Mouse (Mus musculus) kidney, adult 18-20 months (tissue): ENCODE data around the gene Hc.

Source experiments
- DNase-seq: peaks from one replicate; pipeline ENCODE4 v3.0.0; 2021

Gene Hc

DNA sequence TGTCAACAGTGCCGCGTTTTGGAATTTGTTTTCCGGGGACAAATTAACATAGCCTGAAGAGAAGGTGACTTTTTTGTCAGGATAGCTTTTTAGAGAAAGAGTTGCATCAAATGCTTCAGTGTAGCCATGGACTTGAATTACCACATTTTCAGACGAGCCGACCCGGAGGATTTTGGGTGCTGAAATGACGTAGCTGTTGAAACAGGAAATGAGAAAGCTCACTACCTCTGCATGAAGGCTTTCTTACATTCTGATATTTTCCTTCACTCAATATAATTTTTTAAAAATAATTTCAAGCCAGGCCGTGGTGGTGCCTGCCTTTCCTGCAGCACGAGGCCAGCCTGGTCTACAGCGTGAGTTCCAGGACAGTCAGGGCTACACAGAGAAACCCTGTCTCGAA lies 4.0 kb downstream of the Hc start:
- DNase-seq = no peak

DNA sequence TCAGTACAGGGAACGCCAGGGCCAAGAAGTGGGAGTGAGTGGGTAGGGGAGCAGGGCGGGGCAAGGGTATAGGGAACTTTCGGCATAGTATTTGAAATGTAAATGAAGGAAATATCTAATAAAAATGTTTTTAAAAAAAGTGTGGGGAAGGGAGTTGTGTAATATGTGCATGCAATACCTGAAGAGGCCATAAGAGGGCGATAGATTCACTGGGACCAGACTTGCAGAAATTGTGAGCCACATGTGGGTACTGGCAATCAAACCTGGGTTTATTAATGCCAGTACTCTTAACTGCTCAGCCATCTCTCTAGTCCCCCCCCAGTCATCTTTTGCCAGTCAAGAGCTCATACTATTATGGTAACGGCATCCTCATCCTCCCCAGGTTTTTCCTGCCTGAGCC lies 12.4 kb downstream of the Hc start:
- DNase-seq = peak; percentile 11

DNA sequence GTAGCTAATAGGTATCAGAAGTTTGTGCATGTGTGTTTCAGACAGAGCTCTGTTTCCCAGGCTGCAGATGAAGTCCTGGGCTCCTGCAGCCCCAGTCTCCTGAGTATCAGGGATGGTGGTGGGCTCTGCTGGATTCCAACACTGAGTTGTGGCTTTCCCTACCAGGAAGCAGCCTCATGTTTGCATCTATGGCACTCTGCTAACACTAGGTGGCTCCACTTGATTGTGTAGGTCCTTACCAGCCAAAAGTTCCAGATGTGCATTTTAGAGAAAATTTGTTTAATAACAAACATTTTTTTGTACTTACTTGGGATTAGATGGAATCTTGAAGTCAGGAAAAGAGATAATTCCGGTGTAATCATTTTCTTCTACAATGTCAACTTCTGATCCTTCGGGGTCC lies 16.3 kb downstream of the Hc start:
- DNase-seq = peak; percentile 12

DNA sequence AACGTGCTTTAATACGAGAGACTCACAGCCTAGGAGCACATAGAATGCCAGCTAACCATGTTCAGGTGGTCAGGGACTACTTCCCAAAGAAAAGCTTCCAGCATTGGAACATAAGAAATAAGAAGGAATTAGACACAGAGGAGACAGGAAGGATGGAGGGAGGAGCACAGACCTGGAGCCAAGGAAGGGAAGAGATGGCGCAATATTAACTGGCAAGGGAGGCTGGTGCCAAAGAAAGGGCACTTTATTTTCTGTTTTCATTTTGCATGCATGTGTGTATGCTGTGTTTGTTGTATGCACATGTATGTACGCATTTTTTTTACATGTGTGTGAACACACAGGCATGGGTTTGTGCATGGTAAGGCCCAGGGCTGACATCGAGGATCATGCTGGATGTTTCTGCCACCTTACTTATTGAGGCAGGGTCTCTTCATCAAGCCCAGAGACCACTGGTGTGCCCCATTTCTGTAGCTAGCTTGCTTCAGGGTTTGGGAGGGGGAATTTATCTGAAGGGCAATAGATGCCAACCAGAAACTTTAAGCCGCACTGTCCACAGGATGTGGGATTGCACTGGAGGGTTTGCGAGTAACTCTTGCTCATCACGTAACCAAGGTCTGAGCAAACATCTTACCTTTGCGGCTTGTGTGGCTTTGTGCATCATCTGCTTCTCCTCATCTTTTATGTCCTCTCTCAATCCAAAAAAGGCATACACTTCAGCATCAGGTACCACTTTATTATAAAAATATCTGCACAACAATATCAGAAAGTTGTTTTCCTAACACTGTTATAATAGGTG lies 22.5 kb downstream of the Hc start:
- DNase-seq = no peak

DNA sequence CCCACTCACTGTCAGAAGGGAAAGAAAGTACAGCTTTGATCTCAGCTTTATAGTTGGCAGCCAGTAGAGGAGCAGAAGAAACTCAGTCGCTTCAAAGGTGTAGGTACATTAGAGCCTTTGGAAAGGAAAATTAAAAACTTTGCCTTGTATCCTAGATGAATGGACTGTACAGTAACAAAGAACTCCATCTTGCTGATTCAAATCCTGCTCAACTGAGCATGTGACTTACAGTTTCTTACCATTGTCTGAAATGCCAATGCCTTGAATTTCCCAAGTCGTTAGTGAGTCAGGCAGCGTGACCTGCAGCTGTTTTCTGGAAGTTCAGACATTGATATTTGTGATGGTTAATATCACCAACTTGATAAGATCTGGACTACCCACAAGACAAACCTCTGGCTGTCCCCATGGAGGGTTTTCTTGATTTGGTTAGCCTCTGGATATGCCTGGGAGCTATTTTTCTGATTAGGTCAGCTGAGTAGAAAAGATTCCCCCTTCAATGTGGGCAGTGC lies 36.5 kb downstream of the Hc start:
- no peak for DNase-seq

DNA sequence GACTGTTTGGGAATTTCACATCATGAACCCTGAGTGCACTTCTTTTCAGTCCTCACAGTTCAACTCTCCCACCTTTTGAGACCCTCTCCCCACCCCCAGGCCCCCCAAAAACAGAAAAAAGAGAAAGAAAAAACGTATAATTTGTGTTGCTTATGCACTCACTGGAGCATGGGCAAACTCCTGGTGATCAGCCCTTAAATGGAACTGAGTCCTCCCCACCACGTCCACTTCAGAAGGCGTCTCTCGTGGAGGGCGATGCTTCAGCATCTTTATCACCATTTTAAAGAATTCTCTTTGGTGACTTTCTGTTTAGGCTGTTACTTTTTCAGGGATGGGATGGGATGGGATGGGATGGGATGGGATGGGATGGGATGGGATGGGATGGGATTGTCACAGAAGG lies 39.4 kb downstream of the Hc start:
- DNase-seq = no peak

DNA sequence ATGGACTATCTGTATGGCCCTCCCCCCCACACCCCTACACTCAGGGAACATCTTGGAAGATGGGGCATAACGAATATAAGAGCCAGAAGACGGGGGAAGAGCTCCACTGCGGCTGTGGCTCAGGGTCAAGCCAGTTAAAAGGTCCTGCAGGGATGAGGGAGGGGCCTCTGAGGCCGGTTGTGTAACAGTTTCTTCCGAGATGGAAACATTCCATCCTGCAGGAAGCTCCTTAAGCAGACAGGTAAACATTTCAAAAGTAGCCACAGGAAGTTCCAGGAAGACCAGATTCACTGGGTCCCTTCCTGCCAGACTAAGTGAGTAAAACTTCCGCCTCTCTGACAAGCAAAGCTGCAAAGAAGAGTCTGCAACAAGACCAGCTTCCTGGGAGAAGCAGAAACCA lies 45.4 kb downstream of the Hc start:
- DNase-seq = no peak

DNA sequence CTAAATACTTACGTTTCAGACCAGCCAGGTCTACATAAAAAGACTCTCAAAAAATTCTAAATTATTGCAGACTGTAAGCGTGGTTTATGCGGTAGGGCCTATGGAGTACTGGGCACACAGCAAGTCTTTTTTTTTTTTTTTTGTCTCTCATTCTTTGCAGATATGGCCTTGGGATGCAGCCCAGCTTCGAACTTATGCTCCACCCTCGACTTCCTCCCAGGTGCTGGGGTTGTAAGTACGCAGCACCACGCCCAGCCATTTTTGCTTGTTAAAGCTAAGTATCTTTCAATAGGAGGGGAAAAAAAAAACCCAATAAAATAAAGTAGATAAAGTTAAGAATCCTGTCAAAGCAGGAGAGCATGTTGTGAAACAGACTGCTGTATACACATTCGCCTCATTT lies 49.6 kb downstream of the Hc start:
- DNase-seq = no peak

DNA sequence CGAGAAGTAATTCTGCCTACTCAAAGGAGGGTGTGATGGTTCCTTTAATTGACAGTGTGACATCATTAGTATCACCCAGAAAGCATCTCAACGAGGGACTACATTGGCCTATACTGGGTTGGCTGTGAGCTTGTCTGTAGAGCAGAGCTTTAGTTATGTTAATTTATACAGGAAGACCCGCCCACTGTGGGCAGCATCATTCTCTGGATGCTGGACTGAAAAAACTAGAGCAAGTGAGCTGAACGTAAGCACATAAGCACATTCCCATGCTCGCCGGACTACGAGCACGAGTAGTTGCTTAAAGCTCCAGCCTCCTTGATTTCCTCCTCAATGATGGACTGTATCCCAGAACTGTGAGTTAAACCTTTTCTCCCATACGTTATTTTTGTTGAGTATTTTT lies 62.3 kb downstream of the Hc start:
- DNase-seq = no peak

DNA sequence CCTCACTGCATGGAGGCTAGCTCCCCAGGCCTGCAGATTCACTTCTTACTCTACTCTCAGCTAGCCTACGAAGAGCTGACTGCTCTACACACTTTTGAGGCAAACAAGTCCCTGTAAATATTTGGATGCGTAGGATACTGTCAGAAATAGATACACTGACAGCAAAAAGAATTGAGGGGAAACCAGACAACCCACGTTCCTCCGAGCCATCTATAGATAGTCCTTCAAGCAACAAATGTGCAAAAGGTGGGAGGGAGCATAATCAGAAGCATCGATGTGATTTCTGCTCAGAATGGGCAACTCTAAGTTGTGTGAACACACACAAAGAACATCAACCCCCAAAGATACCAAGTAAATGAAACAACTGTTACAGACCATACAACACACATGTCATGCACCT lies 64.7 kb downstream of the Hc start:
- no peak for DNase-seq

DNA sequence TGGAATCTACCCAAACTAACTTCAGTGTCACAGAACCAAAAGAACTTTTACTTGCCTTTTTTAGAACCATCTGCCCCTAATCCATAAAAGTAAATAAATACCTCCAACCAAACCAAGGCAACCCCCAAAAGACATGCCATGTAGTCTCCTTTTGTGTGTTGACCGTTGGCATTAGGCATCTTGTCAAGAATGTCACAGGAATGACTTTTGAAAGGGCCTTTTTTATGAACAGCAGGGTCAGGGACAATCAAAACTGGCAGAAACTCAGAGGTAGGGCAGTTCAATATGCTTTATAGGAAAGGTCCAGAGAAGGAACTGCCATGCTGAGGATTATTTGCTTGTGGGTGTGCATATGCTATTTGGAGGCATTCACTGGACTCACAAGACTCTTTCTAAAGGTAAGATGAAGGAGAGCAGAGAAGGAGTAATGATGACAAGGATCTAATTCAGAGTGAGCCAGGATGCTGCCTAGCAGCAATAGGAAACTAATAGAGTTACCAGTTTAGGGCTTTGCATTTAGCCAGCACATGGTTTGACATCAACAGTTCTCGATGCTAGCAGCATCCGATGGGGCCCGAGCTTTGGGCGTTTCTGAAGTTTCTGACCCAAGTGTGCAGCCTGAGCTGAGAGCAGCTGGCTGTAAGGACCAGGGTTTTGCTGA lies 67.4 kb downstream of the Hc start:
- DNase-seq = no peak

DNA sequence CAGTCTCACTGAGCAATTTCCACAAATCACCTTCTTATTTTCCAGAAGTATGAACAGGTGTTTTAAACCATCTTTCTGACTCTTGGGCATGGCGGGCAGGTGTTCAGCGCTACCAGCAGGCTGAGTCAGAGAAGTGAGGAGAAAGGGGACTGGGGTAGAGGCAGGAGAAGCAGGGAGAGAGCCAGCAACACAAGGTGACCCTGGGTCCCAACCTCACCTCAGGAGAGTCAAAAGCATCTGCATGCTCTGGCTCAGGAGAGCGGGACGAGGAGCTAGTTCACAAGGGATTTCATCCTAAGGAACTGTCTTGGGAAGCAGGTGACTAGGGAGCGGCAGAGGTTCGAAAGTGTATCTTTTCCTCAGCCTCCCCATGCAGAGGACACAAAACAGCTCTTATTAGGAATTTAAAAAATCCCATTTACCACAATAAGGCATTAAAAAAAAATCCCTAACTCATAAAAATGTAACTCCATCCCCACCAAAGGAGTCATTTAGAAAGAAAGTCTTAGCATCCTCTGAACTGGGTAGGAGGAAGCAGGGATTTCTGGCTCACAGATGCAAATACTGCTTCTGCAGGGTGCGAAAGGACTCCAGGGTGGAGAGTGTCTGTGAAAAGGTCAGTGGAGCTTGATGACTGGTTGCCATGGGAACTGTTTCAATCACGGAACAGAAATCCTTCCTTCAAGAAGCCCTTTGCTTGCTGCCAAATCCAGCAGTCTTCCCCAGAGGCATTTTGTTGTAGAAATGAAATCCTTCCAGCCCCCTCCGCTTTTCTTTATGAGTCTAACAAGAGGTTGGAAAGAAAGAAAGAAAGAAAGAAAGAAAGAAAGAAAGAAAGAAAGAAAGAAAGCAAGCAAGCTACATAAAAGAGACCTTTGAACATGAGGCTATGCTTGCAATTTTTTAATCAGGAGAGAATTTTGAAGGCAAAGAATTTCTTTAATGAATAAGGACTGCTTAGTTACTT lies 68.2 kb downstream of the Hc start:
- no peak for DNase-seq

DNA sequence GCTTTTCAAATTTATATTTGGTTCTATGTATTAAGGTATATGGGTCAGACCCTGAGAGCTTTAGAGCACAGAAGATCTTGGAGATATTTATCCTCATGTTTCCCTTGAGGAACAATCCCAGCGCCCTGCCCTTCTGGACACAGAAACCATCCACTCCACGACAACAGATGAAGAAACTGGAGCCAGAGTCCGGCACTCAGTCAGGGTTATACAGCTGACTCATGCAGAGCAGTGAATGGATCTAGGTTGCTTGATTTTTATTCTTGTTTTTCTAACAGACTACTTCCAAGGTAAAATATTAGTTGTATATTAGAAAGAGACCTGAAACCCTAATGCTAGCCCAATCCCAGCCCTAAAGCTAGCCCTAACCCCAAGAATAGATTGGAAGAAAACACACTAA lies 69.3 kb downstream of the Hc start:
- no peak for DNase-seq

DNA sequence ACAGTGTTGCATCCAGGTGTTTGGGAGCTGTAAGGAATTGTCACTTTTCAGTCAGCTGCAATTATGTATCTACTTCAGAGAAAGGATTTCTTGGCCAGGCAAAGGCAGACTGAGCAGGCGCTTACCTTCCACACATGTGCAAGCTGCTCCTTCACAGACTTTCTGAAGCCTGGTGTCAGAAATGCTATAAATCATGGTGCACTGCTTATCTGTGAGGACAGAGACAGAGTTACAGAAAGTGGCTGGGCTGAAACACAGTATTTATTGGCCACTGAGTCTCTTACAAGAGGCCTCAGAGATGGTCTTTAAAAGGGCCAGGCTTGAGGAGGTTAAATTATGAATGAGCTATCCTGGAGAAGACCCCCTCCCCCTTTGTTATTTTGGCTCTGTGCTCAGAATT lies 71.5 kb downstream of the Hc start:
- no peak for DNase-seq

DNA sequence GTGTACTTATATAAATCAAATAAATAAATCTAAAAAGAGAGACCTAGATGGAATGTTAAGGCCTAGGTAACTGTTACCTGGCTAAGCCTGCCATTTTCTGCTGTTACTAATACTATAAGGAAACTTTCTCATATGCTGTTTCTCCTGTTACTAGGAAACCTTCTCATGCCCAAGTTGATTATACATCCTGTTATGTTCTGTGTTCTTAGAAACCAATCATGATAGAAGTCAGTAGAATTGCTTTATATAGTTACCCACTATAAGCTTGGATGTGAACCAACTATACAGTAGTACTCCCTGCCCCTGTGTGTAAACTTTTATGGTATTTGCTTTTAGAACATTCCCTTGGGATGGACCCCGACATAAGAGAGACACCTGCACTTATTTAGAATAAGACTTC lies 73.6 kb downstream of the Hc start:
- DNase-seq = no peak

DNA sequence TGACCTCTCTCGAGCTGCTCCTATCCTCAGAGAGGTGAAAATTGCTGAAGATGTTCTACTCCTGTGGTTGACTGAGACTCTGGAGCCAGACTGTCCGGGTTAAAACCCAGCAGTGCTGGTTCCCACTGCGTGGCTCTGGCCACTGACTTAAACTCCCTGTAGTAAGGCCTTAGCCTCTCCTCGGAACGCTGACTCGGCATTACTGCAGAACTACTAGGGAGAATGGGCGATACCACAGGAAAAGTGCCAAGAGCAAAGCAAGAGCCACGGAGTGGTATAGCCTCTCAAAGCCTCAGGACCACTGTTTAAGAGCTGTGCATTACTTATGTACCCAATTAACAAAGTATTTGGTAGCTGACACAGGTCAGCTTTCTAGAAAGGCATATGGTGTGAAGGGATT lies 76.4 kb downstream of the Hc start:
- DNase-seq = no peak

DNA sequence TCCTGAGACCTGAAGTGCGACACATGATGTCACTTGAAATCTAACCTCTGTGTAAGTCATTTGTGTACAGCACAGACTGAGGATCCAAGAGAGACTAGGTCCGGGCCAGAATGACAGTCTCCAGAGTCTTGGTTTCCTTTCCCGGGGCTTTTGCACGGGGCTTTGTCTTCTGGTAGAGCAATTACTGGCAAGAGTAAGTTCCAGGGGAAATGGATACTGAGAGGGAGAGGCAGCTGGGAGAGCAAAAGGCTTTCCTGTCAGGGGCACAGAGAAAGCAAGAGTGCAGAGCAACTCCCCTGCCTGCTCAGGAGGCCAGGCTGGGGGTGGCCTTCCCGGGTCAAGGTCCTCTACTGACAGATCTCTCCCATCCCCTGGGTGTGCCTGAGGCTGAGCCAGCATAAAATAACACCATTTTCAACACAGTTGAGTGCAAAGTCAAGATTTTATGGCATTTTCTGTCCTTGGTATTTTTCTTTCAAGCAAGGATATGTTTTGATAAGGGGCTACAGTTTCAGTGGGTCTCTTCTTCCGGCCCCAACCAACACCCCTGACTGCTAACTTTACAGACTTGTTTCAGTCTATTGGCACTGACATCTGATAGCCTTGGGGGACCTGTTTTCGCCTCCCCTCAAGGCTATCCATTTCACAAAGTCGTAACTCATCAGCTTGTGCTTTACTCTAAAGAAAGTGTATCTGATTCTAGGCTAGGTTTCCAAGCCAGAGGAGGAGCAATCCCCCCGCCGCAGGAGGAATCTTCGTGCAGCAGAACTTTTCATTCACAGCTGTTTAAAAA lies 78.1 kb downstream of the Hc start:
- no peak for DNase-seq

DNA sequence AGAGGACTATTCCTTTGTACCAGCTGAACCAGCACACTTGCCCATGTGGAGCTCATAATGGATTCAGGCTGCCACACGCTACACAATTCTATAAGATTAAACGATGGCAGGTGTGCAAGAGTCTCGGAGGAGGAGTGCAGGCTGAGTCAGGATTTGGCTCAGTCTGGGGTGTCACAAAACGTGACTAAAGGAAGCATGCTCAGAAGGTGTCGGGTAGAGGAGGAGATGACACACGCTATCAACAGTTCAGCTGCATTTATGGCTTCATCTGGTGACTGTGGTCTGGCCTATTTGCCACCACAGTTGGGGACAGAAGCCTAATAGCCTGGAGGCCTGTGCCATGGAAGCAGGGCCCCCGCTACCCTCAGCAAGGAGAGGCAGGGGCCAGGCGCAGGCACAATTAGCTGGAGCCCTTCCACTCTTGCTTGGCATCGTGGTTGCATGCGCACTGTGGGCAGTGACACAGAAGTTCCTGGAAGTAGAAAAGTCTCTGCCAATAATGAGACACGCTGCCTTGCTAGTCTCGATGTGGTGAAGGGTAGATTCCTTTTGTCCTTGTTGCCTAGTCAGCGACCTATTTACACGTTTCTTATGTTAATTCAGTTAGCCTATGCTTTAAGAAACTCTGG lies 79.0 kb downstream of the Hc start:
- no peak for DNase-seq

DNA sequence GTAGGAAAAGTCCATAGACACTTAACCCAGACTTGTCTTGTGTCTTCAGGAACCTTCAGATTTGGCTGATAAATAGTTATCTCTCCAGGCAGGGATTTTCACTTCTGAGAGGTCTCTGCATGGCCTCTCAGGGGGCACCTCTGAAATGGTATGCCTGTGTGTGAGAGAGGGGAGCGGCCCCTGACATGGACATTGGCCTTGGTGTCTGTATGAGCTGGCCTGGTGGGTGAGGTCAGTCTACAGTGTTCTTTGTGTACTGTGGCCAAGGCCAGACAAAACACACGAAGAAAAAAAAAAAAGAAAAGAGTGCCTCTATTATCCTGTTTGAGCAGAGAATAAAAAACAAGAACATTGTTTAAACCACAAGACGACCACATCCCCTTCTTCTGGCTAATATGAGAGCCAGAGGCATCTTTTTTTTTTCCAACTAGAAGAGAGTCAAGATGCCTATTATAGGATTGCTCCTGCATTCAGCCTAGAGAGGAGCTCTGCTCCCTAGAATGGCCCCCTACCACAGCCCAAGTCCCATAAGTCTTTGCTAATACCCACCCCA lies 81.7 kb downstream of the Hc start:
- DNase-seq = no peak

DNA sequence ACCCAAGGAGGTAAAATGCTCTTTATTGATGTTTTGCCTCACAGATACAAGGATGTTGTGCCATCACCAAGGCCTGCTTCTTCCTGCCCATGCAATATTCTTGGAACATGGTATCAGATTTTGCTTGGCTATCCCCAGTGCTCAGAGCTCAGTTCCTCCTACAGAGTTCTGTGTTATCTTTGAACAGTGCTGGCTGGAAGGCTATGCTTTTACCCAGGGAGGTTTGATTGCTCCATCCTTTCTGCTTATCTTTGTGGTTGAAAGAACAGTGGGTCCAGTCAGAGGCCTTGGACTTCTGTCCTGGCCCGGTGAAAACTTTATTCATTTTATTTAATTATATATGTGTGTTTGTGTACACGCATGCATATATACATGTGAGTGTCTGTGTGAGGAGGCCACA lies 83.0 kb downstream of the Hc start:
- no peak for DNase-seq

DNA sequence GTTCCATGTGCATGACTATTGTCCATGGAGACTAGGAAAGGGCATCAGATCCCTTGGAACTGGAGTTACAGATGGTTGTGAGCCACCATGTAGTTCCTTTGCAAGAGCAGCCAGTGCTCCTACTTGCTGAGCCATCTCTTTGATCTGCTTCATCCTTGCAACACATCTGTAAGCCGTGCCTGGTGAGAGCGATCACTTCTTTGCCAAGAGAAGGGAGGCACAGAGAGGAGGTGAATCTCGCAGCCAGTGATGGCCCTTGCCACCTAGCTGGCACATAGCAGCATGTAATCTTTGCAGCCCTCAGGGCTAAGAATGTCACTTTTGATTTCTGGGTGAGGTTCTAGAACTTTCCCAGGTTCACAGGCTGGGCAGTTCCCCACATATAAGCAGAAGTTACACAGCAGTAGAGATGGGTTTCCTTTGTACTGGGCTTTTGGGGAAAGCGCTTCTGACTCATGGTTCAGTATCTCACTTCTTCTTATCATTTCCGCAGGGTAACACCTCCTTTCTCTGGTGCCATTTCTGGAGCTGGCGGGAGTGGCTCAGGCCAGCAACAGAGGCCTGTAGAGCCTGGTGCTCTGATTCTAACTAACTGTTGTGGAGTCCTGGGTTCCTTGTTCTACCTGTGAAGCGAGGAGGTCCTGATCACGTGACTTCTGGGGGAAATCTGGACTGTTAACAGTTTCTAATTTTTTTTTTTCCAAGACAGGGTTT lies 84.1 kb downstream of the Hc start:
- no peak for DNase-seq
